Mouse (Mus musculus) right cerebral cortex, postnatal 14 days (tissue): Measurements from ENCODE around the gene AI597479.

Experiments
- DNase-seq: peaks from one replicate; pipeline ENCODE4 v3.0.0; 2022

The AI597479 gene

GRCm38 (mm10) chr1:43098031-43098984 is at the start of gene AI597479, which contains the start of gene Tgfbrap1:
Gene AI597479 (plus strand): TSS chr1:43098710.
Gene Tgfbrap1 (minus strand): TSS chr1:43098637.
- peak; percentile 92 for DNase-seq

GRCm38 (mm10) chr1:43051903-43052302 is 46.6 kb upstream of the AI597479 start:
- no peak for DNase-seq

GRCm38 (mm10) chr1:43065615-43066310 is 32.7 kb upstream of the AI597479 start:
- DNase-seq: peak; percentile 84

- no peak for DNase-seq
These were observed 31.9 kb upstream of the AI597479 start for GRCm38 (mm10) chr1:43066573-43066972.

- DNase-seq: no peak
These were observed 31.0 kb upstream of the AI597479 start for GRCm38 (mm10) chr1:43067551-43067950.

GRCm38 (mm10) chr1:43070726-43071125 is 27.8 kb upstream of the AI597479 start:
- no peak for DNase-seq

- DNase-seq: no peak
These were observed 26.5 kb upstream of the AI597479 start for GRCm38 (mm10) chr1:43072028-43072427.

GRCm38 (mm10) chr1:43072561-43072960 is 25.9 kb upstream of the AI597479 start:
- no peak for DNase-seq

GRCm38 (mm10) chr1:43074791-43075190 is 23.7 kb upstream of the AI597479 start:
- no peak for DNase-seq

- DNase-seq: no peak
These were observed 20.4 kb upstream of the AI597479 start for GRCm38 (mm10) chr1:43078124-43078523.

- DNase-seq: no peak
These were observed 15.6 kb upstream of the AI597479 start for GRCm38 (mm10) chr1:43082946-43083345.

GRCm38 (mm10) chr1:43090418-43090817 is 8.1 kb upstream of the AI597479 start:
- DNase-seq: no peak

GRCm38 (mm10) chr1:43091306-43092055 is 7.0 kb upstream of the AI597479 start:
- DNase-seq: no peak

- peak; percentile 60 for DNase-seq
These were observed 6.2 kb upstream of the AI597479 start for GRCm38 (mm10) chr1:43092056-43093015.

GRCm38 (mm10) chr1:43094206-43094605 is 4.3 kb upstream of the AI597479 start:
- no peak for DNase-seq

GRCm38 (mm10) chr1:43108729-43109128 is 10.2 kb downstream of the AI597479 start:
- no peak for DNase-seq

GRCm38 (mm10) chr1:43110556-43110955 is 12.0 kb downstream of the AI597479 start:
- peak; percentile 59 for DNase-seq

GRCm38 (mm10) chr1:43112882-43113281 is 14.4 kb downstream of the AI597479 start:
- peak; percentile 73 for DNase-seq

GRCm38 (mm10) chr1:43117435-43117834 is 18.9 kb downstream of the AI597479 start:
- no peak for DNase-seq

GRCm38 (mm10) chr1:43120950-43121349 is 22.4 kb downstream of the AI597479 start:
- DNase-seq: no peak

- no peak for DNase-seq
These were observed 24.1 kb downstream of the AI597479 start for GRCm38 (mm10) chr1:43122616-43123015.

- DNase-seq: no peak
These were observed 26.2 kb downstream of the AI597479 start for GRCm38 (mm10) chr1:43124726-43125125.
